Mouse (Mus musculus) liver, postnatal 0 days (tissue): Measurements from ENCODE around the gene Rer1. TPM values are rescaled to one million over a fixed set of nuclear protein-coding genes. Genes with fewer than 3 reads are reported as not detected.

Experiments
- ATAC-seq: fragments of 200-750 bp; cut with Nextera tagmentation; 2 replicates; pipeline ENCODE4 v1.8.0; 2017; ENCODE audit warnings: mild to moderate bottlenecking, moderate library complexity
- DNase-seq: peaks from one replicate; pipeline ENCODE4 v3.0.0-alpha.2; 2016
- H3K27ac ChIP-seq: fragments of 300-500 bp; sonication (generic); 2 replicates; pipeline ENCODE4 v1.5.1; 2014; ENCODE audit warnings: antibody characterized with exemption, moderate library complexity, mild to moderate bottlenecking, low read depth
- H3K27me3 ChIP-seq: fragments of 300-500 bp; sonication (generic); 2 replicates; pipeline ENCODE4 v1.6.1; 2014; ENCODE audit warnings: low read length, control low read depth, mixed read lengths; ENCODE audit not compliant: insufficient read depth
- H3K36me3 ChIP-seq: fragments of 300-500 bp; sonication (generic); replicated peaks from 2 replicates; pipeline ENCODE4 v1.6.1; 2014; ENCODE audit warnings: mild to moderate bottlenecking, control low read depth, low read length, moderate library complexity, mixed read lengths; ENCODE audit not compliant: insufficient read depth
- H3K4me1 ChIP-seq: fragments of 300-500 bp; sonication (generic); 2 replicates; pipeline ENCODE4 v1.6.1; 2014; ENCODE audit warnings: antibody characterized with exemption, mild to moderate bottlenecking, control low read depth; ENCODE audit not compliant: insufficient read depth
- H3K4me2 ChIP-seq: fragments of 300-500 bp; sonication (generic); 2 replicates; pipeline ENCODE4 v1.6.1; 2014; ENCODE audit warnings: low read depth, mild to moderate bottlenecking, low read length, moderate library complexity, mixed read lengths
- H3K4me3 ChIP-seq: fragments of 300-500 bp; sonication (generic); 2 replicates; pipeline ENCODE4 v1.5.1; 2014; ENCODE audit warnings: low read depth, low read length
- H3K9ac ChIP-seq: fragments of 300-500 bp; sonication (generic); replicated peaks from 2 replicates; pipeline ENCODE4 v1.6.1; 2014; ENCODE audit warnings: mild to moderate bottlenecking, moderate library complexity
- H3K9me3 ChIP-seq: fragments of 300-500 bp; sonication (generic); 2 replicates; pipeline ENCODE4 v1.6.1; 2016; ENCODE audit warnings: mild to moderate bottlenecking, control low read depth, low read length, mixed read lengths
- CTCF ChIP-seq: sonication (generic); IDR thresholded peaks from 2 replicates; pipeline ENCODE4 v1.5.1; 2016; ENCODE audit warnings: antibody characterized with exemption, low read depth
- EP300 ChIP-seq: IDR thresholded peaks from 2 replicates; pipeline ENCODE4 v1.6.1; 2016; ENCODE audit warnings: antibody characterized with exemption, low read depth, mild to moderate bottlenecking
- WGBS: fragments of 180-500 bp; shearing (Covaris S2); extraction: QIAGEN DNeasy Blood & Tissue Kit; methylation state at CpG from one replicate; pipeline ENCODE4 v1.1.7; 2014; ENCODE audit not compliant: insufficient replicate concordance; 5-methylcytosine and 5-hydroxymethylcytosine counted together
- polyA plus RNA-seq: library from polyadenylated mRNA; unstranded; fragments of >200 nt; fragmentation: Nextera tagmentation; extraction: Ambion mirVana; gene quantifications from 2 replicates; pipeline ENCODE4 v1.2.1, GENCODE M21; 2015

Rer1 gene
- polyA plus RNA-seq = 111 and 118 TPM in 2 replicates

DNA sequence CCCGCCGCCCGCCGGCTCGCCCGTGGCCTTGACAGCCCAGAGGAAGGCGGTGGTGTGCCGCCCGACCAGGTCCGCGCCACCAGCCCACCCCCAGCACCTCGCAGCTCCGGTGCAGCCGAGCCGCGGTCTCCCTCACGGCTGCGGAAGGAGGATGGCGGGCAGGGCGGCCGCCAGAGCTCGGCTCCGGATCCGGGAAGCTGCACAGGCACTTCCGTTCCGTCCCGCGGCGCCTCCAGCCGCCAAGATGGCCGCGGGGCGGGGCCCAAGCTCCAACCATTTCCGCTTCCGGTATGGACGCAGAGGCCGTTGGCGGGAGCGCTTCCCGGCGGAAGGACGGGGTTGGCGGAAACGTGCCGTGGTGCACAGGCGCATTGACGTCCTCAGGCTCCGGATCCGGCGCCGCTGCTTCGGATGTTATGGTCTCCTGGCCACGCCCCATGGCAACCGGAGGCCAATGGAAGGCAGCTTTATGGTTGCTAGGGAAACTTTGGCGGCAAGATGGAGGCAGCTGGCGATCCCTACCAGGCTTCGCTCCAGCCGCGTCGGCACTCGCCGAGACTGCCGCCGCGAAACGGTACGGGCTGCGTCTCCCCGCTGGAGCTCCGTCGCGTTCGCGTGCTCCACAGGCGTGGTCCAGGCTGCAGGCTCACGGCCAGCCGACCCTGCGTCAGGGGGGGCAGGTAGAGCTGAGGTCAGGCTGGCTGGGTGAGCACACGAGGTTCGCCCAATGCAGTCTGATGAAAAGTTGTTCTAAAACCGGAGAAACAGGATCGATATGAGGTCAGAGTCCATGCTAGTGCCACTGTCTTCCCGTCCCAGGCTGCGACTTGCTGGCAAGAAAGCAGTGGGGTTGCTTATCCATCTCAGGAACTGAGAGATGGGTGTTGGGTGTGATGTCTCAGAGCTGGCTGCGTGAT is at the start of gene Rer1, which contains the start of gene Morn1:
Gene Rer1 (minus strand): TSS at position 275 of the 917 bp plus-strand sequence.
Gene Morn1 (plus strand): TSS at position 470 of the 917 bp plus-strand sequence.
- TF ChIP-seq CTCF (no peak), EP300 (no peak)
- Histone ChIP-seq H3K4me2 (peak within 1 kb of the TSS; percentile 98), H3K9me3 (no peaks in the 10 kb centered on the region), H3K27me3 (no peaks in the 10 kb centered on the region), H3K27ac (peak within 1 kb of the TSS; percentile 91), H3K4me1 (peaks cover 35% of the 10 kb centered on the region), H3K4me3 (peak within 1 kb of the TSS; percentile 70), H3K36me3 (peaks cover 14% of the 10 kb centered on the region), H3K9ac (peak within 1 kb of the TSS; percentile 76)
- peak; percentile 100 for DNase-seq
- WGBS = under 1% methylated on average over 78 of the region's 85 CpGs
- peak; percentile 97 for ATAC-seq

GRCm38 (mm10) chr4:155134686-155135172 is 48.5 kb upstream of the Rer1 start:
- WGBS = 84% methylated on average over 7 of the region's 7 CpGs
- H3K27ac ChIP-seq = no peak overlapping the region
- H3K27me3 ChIP-seq = no peaks in the 10 kb centered on the region
- ATAC-seq = no peak
- peaks cover 13% of the 10 kb centered on the region; the same call in 1 of the 2 replicates for H3K4me1 ChIP-seq
- H3K4me2 ChIP-seq = no peak overlapping the region
- no peak for TF ChIP-seq EP300
- TF ChIP-seq CTCF = no peak
- H3K9me3 ChIP-seq = no peaks in the 10 kb centered on the region
- no peaks in the 10 kb centered on the region for H3K36me3 ChIP-seq
- DNase-seq = no peak
- no peak overlapping the region for H3K4me3 ChIP-seq
- H3K9ac ChIP-seq = no peak overlapping the region

- DNase-seq (no peak), ATAC-seq (no peak)
- no peak overlapping the region for H3K4me2 ChIP-seq
- H3K36me3 ChIP-seq = no peaks in the 10 kb centered on the region
- peaks cover 10% of the 10 kb centered on the region; the same call in 1 of the 2 replicates for H3K4me1 ChIP-seq
- H3K4me3 ChIP-seq = no peak overlapping the region
- H3K9me3 ChIP-seq = no peaks in the 10 kb centered on the region
- WGBS = 72% methylated on average over 20 of the region's 20 CpGs
- H3K27ac ChIP-seq = no peak overlapping the region
- TF ChIP-seq EP300 = no peak
- no peak for TF ChIP-seq CTCF
- no peaks in the 10 kb centered on the region for H3K27me3 ChIP-seq
- H3K9ac ChIP-seq = no peak overlapping the region
Measured at GRCm38 (mm10) chr4:155133658-155134417, 47.7 kb upstream of the Rer1 start.

DNA sequence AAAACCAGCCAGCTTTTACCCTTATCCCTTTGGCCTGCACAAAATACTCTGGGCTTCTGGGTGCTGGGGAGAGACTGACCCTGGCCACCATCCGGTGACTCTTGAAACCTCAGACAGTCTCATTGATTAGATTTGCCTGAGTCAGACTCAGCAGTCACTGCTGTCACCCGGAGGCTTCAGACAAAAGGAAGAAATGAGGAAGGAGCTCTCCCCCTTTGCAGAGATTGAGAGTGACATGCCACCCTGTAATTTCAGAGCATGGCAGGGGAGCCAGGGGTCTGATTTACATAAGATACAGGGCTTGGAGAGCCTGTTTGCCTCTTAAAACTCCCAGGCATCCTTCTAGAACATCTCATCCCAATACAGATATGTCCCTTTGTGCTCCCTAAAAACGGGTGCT is 47.0 kb upstream of the Rer1 start:
- no peak for DNase-seq
- no peak for ATAC-seq
- whole genome bisulfite sequencing = 22% methylated on average over 3 of the region's 3 CpGs
- no peak overlapping the region for H3K4me3 ChIP-seq
- no peaks in the 10 kb centered on the region for H3K36me3 ChIP-seq
- TF ChIP-seq CTCF (no peak), EP300 (no peak)
- peaks cover 9% of the 10 kb centered on the region; the same call in 1 of the 2 replicates for H3K4me1 ChIP-seq
- no peak overlapping the region for H3K9ac ChIP-seq
- no peak overlapping the region for H3K27ac ChIP-seq
- no peak overlapping the region for H3K4me2 ChIP-seq
- H3K9me3 ChIP-seq = no peaks in the 10 kb centered on the region
- H3K27me3 ChIP-seq = no peaks in the 10 kb centered on the region

- no peaks in the 10 kb centered on the region for H3K9me3 ChIP-seq
- WGBS = 64% methylated on average over 7 of the region's 7 CpGs
Measured at GRCm38 (mm10) chr4:155130616-155131015, 44.4 kb upstream of the Rer1 start.

DNA sequence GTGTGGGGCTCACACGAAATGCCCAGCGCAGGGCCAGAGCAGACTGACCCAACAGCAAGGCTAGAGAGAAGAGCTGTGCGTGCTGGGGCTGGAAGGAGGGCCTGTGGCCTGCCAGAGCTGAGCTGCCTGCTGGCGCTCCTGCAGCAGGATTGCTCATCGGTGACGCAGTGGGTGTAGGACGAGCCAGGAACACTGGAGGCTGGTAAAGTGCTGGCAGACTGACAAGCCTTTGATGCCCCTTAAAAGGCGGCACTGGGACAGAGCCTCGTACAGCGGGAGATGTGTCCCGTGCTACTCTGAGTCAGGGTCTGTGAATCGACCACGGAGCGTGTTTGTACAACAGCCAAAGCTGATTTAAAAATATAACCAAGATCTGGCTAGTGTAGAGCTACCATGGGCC is 43.8 kb upstream of the Rer1 start:
- Histone ChIP-seq H3K9ac (no peak overlapping the region), H3K27me3 (no peaks in the 10 kb centered on the region), H3K27ac (no peak overlapping the region), H3K4me2 (no peak overlapping the region), H3K4me3 (no peak overlapping the region), H3K9me3 (no peaks in the 10 kb centered on the region), H3K4me1 (peaks cover 13% of the 10 kb centered on the region), H3K36me3 (no peaks in the 10 kb centered on the region)
- DNase-seq (no peak), ATAC-seq (no peak)
- WGBS = 87% methylated on average over 14 of the region's 14 CpGs
- TF ChIP-seq EP300 (no peak), CTCF (no peak)

More at GRCm38 (mm10) chr4:155130616-155131015, 44.4 kb upstream of the Rer1 start:
- Histone ChIP-seq H3K4me3 (no peak overlapping the region), H3K4me2 (no peak overlapping the region), H3K36me3 (no peaks in the 10 kb centered on the region), H3K4me1 (peaks cover 6% of the 10 kb centered on the region; the same call in 1 of the 2 replicates), H3K27me3 (no peaks in the 10 kb centered on the region), H3K27ac (no peak overlapping the region), H3K9ac (no peak overlapping the region)
- no peak for TF ChIP-seq EP300
- no peak for TF ChIP-seq CTCF
- DNase-seq (no peak), ATAC-seq (no peak)
